Mouse (Mus musculus) limb, embryonic 14.5 days (tissue): ENCODE measurements around the gene Hpcal4. TPM values are rescaled to one million over a fixed set of nuclear protein-coding genes. Genes with fewer than 3 reads are reported as not detected.
A peak's percentile ranks its signal among the peaks of the same experiment; 100 is the strongest.

Source experiments
- ATAC-seq: fragments of 200-750 bp; cut with Nextera tagmentation; 2 replicates; pipeline ENCODE4 v1.8.0; 2017; ENCODE audit warnings: low read depth, moderate number of reproducible peaks, moderate TSS enrichment; ENCODE audit not compliant: low FRiP score
- DNase-seq: peaks from one replicate; pipeline ENCODE4 v3.0.0-alpha.2; 2015; ENCODE audit warnings: low spot score
- H3K27ac ChIP-seq: fragments of 300-500 bp; sonication (generic); replicated peaks from 2 replicates; pipeline ENCODE4 v1.5.1; 2014; ENCODE audit warnings: low read depth, mild to moderate bottlenecking, low read length, moderate library complexity, mixed read lengths
- H3K27me3 ChIP-seq: fragments of 300-500 bp; sonication (generic); 2 replicates; pipeline ENCODE4 v1.6.1; 2014; ENCODE audit warnings: low read length, mixed read lengths; ENCODE audit not compliant: control insufficient read depth, insufficient read depth
- H3K36me3 ChIP-seq: fragments of 300-500 bp; sonication (generic); 2 replicates; pipeline ENCODE4 v1.6.1; 2014; ENCODE audit warnings: mild to moderate bottlenecking, low read length, moderate library complexity, mixed read lengths; ENCODE audit not compliant: control insufficient read depth, insufficient read depth
- H3K4me1 ChIP-seq: fragments of 300-500 bp; sonication (generic); 2 replicates; pipeline ENCODE4 v1.6.1; 2014; ENCODE audit warnings: antibody characterized with exemption, low read length, mixed read lengths; ENCODE audit not compliant: control insufficient read depth, insufficient read depth
- H3K4me2 ChIP-seq: fragments of 300-500 bp; sonication (generic); replicated peaks from 2 replicates; pipeline ENCODE4 v1.6.1; 2014; ENCODE audit warnings: low read depth, mild to moderate bottlenecking, low read length, moderate library complexity; ENCODE audit not compliant: severe bottlenecking
- H3K4me3 ChIP-seq: fragments of 300-500 bp; sonication (generic); replicated peaks from 2 replicates; pipeline ENCODE4 v1.5.1; 2014; ENCODE audit warnings: low read length
- H3K9ac ChIP-seq: fragments of 300-500 bp; sonication (generic); 2 replicates; pipeline ENCODE4 v1.6.1; 2014; ENCODE audit warnings: mild to moderate bottlenecking, low read depth, low read length, moderate library complexity; ENCODE audit not compliant: severe bottlenecking
- H3K9me3 ChIP-seq: fragments of 300-500 bp; sonication (generic); 2 replicates; pipeline ENCODE4 v1.6.1; 2016; ENCODE audit warnings: low read length; ENCODE audit not compliant: control insufficient read depth
- POLR2A ChIP-seq: fragments of 200-500 bp; IDR thresholded peaks from 2 replicates; pipeline ENCODE4 v1.8.0; 2012; ENCODE audit warnings: inconsistent platforms, mild to moderate bottlenecking, moderate library complexity, borderline replicate concordance; ENCODE audit not compliant: insufficient read depth, insufficient read length; ENCODE audit errors: extremely low read depth
- WGBS: fragments of 180-500 bp; shearing (Covaris S2); extraction: QIAGEN DNeasy Blood & Tissue Kit; methylation state at CpG from one replicate; pipeline ENCODE4 v1.1.7; 2014; 5-methylcytosine and 5-hydroxymethylcytosine counted together
- polyA plus RNA-seq, 2 experiments: library from polyadenylated mRNA; depleted of rRNA in 1 of 2; stranded (reverse) in 1 of 2; unstranded in 1 of 2; fragments of >200 nt; fragmentation: Nextera tagmentation in 1 of 2; extraction: Ambion mirVana in 1 of 2; gene quantifications; 2 replicates each; pipeline versions ENCODE4 v1.2.1 to v1.2.3; 2012 to 2014

Hpcal4 gene
- polyA plus RNA-seq, 2 experiments, result 0.26 to 0.34 TPM

DNA sequence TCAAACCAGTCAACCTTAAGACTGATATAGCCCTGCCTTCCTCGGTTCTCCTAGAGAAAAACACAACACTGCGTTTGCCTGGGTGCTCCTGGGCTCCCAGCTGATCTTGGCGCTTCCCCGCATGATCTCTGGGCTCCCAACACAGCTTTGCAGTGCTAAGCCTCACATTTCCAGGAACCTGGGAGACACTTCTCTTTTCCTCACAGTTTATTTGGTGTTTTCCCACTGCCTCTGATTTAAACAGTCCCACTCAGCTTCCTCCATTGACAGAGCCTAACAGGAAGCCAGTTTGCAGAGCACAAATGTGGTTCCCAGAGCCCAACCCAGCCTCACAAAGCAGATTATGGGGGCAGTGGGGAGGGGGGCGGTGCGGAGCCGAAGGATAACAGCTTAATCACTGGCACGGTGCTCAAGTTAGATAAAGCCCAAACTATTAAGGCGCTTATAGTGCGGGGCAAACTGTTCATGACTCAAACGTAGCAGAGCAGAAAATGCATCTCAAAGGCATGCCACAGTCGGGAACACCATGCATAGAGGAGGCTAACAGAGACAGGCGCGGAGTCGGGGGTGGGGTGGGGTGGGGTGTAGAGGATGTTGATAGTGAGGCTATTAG, 20.6 kb upstream of the Hpcal4 start:
- no peak for DNase-seq

DNA sequence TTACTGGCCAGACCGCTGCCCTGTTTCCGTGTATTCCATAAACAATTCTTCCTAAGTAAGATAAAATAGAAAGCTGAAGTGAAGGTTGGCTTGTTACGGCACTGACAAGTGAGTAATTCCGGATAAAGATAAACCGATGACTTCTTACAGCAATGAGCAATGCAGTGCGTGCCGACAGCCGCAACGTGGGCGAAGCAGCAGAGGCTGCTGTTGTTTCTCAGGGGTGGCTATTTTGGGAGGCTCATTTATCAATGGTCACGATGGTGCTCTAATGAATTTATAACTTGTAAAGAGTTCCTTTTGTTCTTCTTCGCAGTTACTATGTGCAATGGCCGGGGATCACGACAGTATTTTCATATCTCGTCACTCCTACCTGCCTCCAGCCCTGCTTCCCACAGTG, 18.9 kb upstream of the Hpcal4 start:
- ATAC-seq (no peak), DNase-seq (no peak)
- no peaks in the 10 kb centered on the region for H3K27me3 ChIP-seq
- H3K9ac ChIP-seq, result no peak overlapping the region
- H3K4me3 ChIP-seq, result no peak overlapping the region
- WGBS, result 85% methylated on average over 15 of the region's 15 CpGs
- no peak overlapping the region for H3K27ac ChIP-seq
- H3K36me3 ChIP-seq, result no peaks in the 10 kb centered on the region
- H3K4me1 ChIP-seq, result no peaks in the 10 kb centered on the region
- no peak for TF ChIP-seq POLR2A
- no peak overlapping the region for H3K4me2 ChIP-seq
- 0 out of 2 replicates have a peak, but pooled peaks cover 3% of the 10 kb centered on the region for H3K9me3 ChIP-seq

More for the DNA sequence above, 20.6 kb upstream of the Hpcal4 start:
- Histone ChIP-seq H3K36me3 (no peaks in the 10 kb centered on the region), H3K4me3 (no peak overlapping the region), H3K27ac (no peak overlapping the region), H3K4me1 (no peaks in the 10 kb centered on the region), H3K4me2 (peak overlapping the region; percentile 20; the same call in 1 of the 2 replicates), H3K9me3 (no peaks in the 10 kb centered on the region), H3K27me3 (no peaks in the 10 kb centered on the region), H3K9ac (peak overlapping the region; percentile 7; the same call in 1 of the 2 replicates)
- no peak for TF ChIP-seq POLR2A
- WGBS, result 16% methylated on average over 15 of the region's 15 CpGs
- no peak for ATAC-seq

DNA sequence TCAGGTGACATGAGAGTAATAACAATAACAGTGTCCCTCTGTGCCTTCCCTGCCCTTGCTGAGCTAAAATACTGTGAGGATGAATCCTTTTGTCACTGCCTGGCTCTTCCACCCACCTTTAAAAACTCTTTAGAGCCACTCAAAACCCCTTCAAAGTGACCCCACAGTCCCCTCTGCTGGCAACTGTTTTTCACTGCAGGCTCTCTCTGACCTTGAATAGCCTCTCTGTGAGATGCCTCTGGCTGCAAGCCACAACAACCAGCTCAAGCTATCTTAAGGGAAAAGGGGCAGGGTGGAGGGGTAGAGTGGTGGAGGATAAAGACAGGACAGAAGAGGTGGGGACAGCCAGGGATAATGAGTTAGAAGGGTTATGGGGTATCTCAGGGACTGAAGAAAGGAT, 11.2 kb upstream of the Hpcal4 start:
- H3K4me2 ChIP-seq, result no peak overlapping the region
- H3K4me1 ChIP-seq, result no peaks in the 10 kb centered on the region
- ATAC-seq (no peak), DNase-seq (no peak)
- H3K9me3 ChIP-seq, result 0 out of 2 replicates have a peak, but pooled peaks cover 9% of the 10 kb centered on the region
- no peak overlapping the region for H3K27ac ChIP-seq
- no peak overlapping the region for H3K4me3 ChIP-seq
- no peaks in the 10 kb centered on the region for H3K27me3 ChIP-seq
- no peak for TF ChIP-seq POLR2A
- H3K9ac ChIP-seq, result no peak overlapping the region
- H3K36me3 ChIP-seq, result no peaks in the 10 kb centered on the region

DNA sequence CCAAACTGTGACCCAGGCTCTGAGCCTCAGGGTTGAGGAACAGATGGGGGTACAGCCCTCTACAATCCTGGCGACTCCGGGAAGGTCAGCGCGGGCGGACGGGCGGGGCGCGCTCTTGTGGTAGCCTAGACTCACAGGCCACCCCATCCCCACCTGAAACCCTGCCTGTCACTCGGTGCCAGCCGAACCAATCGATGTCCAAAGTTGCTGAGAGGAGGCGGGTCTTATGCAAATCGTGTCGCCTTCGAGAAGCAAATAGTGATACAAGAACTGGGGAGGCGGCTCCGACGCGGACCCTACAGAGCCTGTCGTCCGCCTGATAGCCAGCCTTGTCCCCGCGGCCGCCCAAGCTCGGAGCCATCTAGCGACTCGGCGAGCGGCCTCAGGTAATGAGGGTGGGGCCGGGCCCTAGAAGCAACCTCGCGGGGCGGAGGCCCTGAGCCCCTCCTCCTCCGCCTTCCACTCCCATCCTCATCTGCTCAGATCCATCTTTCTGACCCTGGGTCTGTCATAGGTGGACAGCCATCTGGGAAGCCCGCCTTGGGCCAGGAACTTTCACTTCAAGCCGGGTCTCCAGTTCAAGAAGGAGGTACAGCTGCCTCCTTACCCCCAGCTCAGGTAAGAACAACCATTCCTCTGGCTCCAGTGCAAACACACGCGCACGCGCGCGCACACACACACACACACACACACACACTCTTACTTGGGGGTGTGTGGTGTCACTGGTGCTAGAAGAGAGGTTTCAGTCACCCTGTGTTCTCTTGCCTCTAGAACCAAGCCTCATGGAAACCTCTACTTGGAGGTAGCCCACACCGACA, 421 bp downstream of the Hpcal4 start:
- ATAC-seq (peak; percentile 90), DNase-seq (peak; percentile 68)
- peak overlapping the region; percentile 45 for H3K4me3 ChIP-seq
- H3K27me3 ChIP-seq, result peaks cover 45% of the 10 kb centered on the region
- peaks cover 5% of the 10 kb centered on the region; the same call in 1 of the 2 replicates for H3K4me1 ChIP-seq
- H3K36me3 ChIP-seq, result no peaks in the 10 kb centered on the region
- no peak for TF ChIP-seq POLR2A
- peak overlapping the region; percentile 77 for H3K4me2 ChIP-seq
- WGBS, result 14% methylated on average over 34 of the region's 44 CpGs
- H3K9ac ChIP-seq, result peak overlapping the region; percentile 32; the same call in 1 of the 2 replicates
- no peak overlapping the region for H3K27ac ChIP-seq
- H3K9me3 ChIP-seq, result no peaks in the 10 kb centered on the region

DNA sequence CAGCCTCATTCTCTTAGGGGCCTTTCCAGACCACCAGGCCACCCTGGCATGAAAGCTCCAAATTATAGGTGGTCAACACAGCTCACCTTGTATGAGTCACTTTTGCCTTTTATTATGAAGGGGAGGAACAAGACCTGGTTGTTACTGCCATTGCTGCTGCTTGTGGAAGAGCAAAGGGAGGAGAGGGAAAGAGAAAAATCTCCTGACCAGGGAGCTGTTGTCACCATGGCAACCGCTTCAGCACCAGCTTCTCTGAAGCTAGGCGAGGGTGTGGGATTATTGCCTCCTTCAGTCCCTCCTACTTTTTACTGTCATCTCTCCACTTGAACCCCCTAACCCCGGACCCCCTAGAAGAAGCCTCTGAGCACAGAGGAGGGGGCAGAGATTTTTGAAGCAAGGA, 1.8 kb downstream of the Hpcal4 start:
- no peaks in the 10 kb centered on the region for H3K36me3 ChIP-seq

More for the DNA sequence above, 1.8 kb downstream of the Hpcal4 start:
- Histone ChIP-seq H3K9ac (no peak overlapping the region), H3K27ac (no peak overlapping the region), H3K27me3 (peaks cover 45% of the 10 kb centered on the region), H3K9me3 (no peaks in the 10 kb centered on the region), H3K4me3 (no peak overlapping the region), H3K4me2 (no peak overlapping the region), H3K4me1 (peaks cover 5% of the 10 kb centered on the region; the same call in 1 of the 2 replicates)
- WGBS, result 35% methylated on average over 3 of the region's 3 CpGs
- no peak for DNase-seq
- no peak for ATAC-seq
- TF ChIP-seq POLR2A, result no peak
